Mouse (Mus musculus) layer of hippocampus, adult 18-20 months (tissue): ENCODE measurements around the gene Ank3. TPM values are rescaled to one million over a fixed set of nuclear protein-coding genes. Genes with fewer than 3 reads are reported as not detected.

Source experiments
- total RNA-seq, 2 experiments: library from RNA; stranded (reverse); gene quantifications; 2 replicates each; pipeline ENCODE4 v1.2.3; 2021

The Ank3 gene
- total RNA-seq, 2 experiments from 2014 or later, result 414 to 427 TPM

Other genes with a start within 250 kb of the Ank3 start
- gene Rhobtb1, start 247.3 kb upstream of the Ank3 start, total RNA-seq, result 1 to 10 TPM; 3.5 to 5.1 TPM
- gene A930033H14Rik, start 185.7 kb upstream of the Ank3 start, total RNA-seq, result 1 to 10 TPM; 1.3 to 1.5 TPM
- gene Cdk1, start 45.8 kb upstream of the Ank3 start, total RNA-seq, result under 1 TPM in 1 of 2 experiments, not detected in 1; 0.25 TPM